Mouse (Mus musculus): ENCODE measurements around the gene Rnf19b. TPM values are rescaled to one million over a fixed set of nuclear protein-coding genes. Genes with fewer than 3 reads are reported as not detected.

Gene Rnf19b
- polyA plus RNA-seq, 1 experiment from 2014 or later = 35.3 TPM

GRCm38 (mm10) chr4:129019788-129020187, 38.3 kb upstream of the Rnf19b start:
- Histone ChIP-seq H3K9ac (replicated peaks; ENCODE audit: low read length) (no peak overlapping the region), H3K9me3 (ENCODE audit: control insufficient read depth, low read length) (no peaks in the 10 kb centered on the region), H3K4me2 (ENCODE audit: low read length) (no peak overlapping the region), H3K4me1 (ENCODE audit: control insufficient read depth, insufficient read depth, low read length) (0 out of 2 replicates have a peak, but pooled peaks cover 2% of the 10 kb centered on the region), H3K4me3 (replicated peaks; ENCODE audit: low read depth, low read length) (no peak overlapping the region), H3K27me3 (ENCODE audit: control insufficient read depth, insufficient read depth, low read length) (no peaks in the 10 kb centered on the region), H3K36me3 (ENCODE audit: control insufficient read depth, insufficient read depth, low read length) (no peaks in the 10 kb centered on the region), H3K27ac (replicated peaks; ENCODE audit: low read depth, low read length) (no peak overlapping the region)
- ATAC-seq (ENCODE audit: low FRiP score, low TSS enrichment) = no peak
- DNase-seq = no peak
- WGBS = 73% methylated on average over 9 of the region's 9 CpGs

- H3K9me3 ChIP-seq (ENCODE audit: control insufficient read depth, low read length) = no peaks in the 10 kb centered on the region
- H3K4me2 ChIP-seq (ENCODE audit: low read length) = no peak overlapping the region
- ATAC-seq (ENCODE audit: low FRiP score, low TSS enrichment) (no peak), DNase-seq (peak; percentile 68)
- no peaks in the 10 kb centered on the region for H3K27me3 ChIP-seq (ENCODE audit: control insufficient read depth, insufficient read depth, low read length)
- peak overlapping the region; percentile 28; the same call in 1 of the 2 replicates for H3K27ac ChIP-seq (replicated peaks; ENCODE audit: low read depth, low read length)
- no peak overlapping the region for H3K4me3 ChIP-seq (replicated peaks; ENCODE audit: low read depth, low read length)
- no peak overlapping the region for H3K9ac ChIP-seq (replicated peaks; ENCODE audit: low read length)
- 0 out of 2 replicates have a peak, but pooled peaks cover 2% of the 10 kb centered on the region for H3K4me1 ChIP-seq (ENCODE audit: control insufficient read depth, insufficient read depth, low read length)
- 58% methylated on average over 6 of the region's 6 CpGs for WGBS
- H3K36me3 ChIP-seq (ENCODE audit: control insufficient read depth, insufficient read depth, low read length) = no peaks in the 10 kb centered on the region
Measured at GRCm38 (mm10) chr4:129020454-129020853, 37.6 kb upstream of the Rnf19b start.

- Histone ChIP-seq H3K4me3 (replicated peaks; ENCODE audit: low read depth, low read length) (no peak overlapping the region), H3K4me1 (ENCODE audit: control insufficient read depth, insufficient read depth, low read length) (0 out of 2 replicates have a peak, but pooled peaks cover 2% of the 10 kb centered on the region), H3K9ac (replicated peaks; ENCODE audit: low read length) (no peak overlapping the region), H3K27ac (replicated peaks; ENCODE audit: low read depth, low read length) (no peak overlapping the region), H3K4me2 (ENCODE audit: low read length) (no peak overlapping the region), H3K27me3 (ENCODE audit: control insufficient read depth, insufficient read depth, low read length) (no peaks in the 10 kb centered on the region), H3K36me3 (ENCODE audit: control insufficient read depth, insufficient read depth, low read length) (no peaks in the 10 kb centered on the region), H3K9me3 (ENCODE audit: control insufficient read depth, low read length) (no peaks in the 10 kb centered on the region)
- no peak for DNase-seq
- 91% methylated on average over 3 of the region's 3 CpGs for WGBS
- ATAC-seq (ENCODE audit: low FRiP score, low TSS enrichment) = no peak
Measured at GRCm38 (mm10) chr4:129021426-129021825, 36.6 kb upstream of the Rnf19b start.

GRCm38 (mm10) chr4:129021886-129022285, 36.2 kb upstream of the Rnf19b start:
- WGBS = 80% methylated on average over 4 of the region's 4 CpGs

GRCm38 (mm10) chr4:129023884-129024283, 34.2 kb upstream of the Rnf19b start:
- Histone ChIP-seq H3K4me2 (ENCODE audit: low read length) (no peak overlapping the region), H3K36me3 (ENCODE audit: control insufficient read depth, insufficient read depth, low read length) (no peaks in the 10 kb centered on the region), H3K4me1 (ENCODE audit: control insufficient read depth, insufficient read depth, low read length) (0 out of 2 replicates have a peak, but pooled peaks cover 2% of the 10 kb centered on the region), H3K4me3 (replicated peaks; ENCODE audit: low read depth, low read length) (no peak overlapping the region), H3K27ac (replicated peaks; ENCODE audit: low read depth, low read length) (no peak overlapping the region), H3K27me3 (ENCODE audit: control insufficient read depth, insufficient read depth, low read length) (no peaks in the 10 kb centered on the region), H3K9ac (replicated peaks; ENCODE audit: low read length) (no peak overlapping the region), H3K9me3 (ENCODE audit: control insufficient read depth, low read length) (no peaks in the 10 kb centered on the region)
- no peak for ATAC-seq (ENCODE audit: low FRiP score, low TSS enrichment)
- DNase-seq = no peak
- 89% methylated on average over 6 of the region's 6 CpGs for WGBS

More at GRCm38 (mm10) chr4:129021886-129022285, 36.2 kb upstream of the Rnf19b start:
- no peak overlapping the region for H3K4me3 ChIP-seq (replicated peaks; ENCODE audit: low read depth, low read length)
- no peak overlapping the region for H3K9ac ChIP-seq (replicated peaks; ENCODE audit: low read length)
- 0 out of 2 replicates have a peak, but pooled peaks cover 2% of the 10 kb centered on the region for H3K4me1 ChIP-seq (ENCODE audit: control insufficient read depth, insufficient read depth, low read length)
- no peak for DNase-seq
- no peaks in the 10 kb centered on the region for H3K36me3 ChIP-seq (ENCODE audit: control insufficient read depth, insufficient read depth, low read length)
- ATAC-seq (ENCODE audit: low FRiP score, low TSS enrichment) = no peak
- no peaks in the 10 kb centered on the region for H3K9me3 ChIP-seq (ENCODE audit: control insufficient read depth, low read length)
- H3K27ac ChIP-seq (replicated peaks; ENCODE audit: low read depth, low read length) = no peak overlapping the region
- H3K4me2 ChIP-seq (ENCODE audit: low read length) = no peak overlapping the region
- H3K27me3 ChIP-seq (ENCODE audit: control insufficient read depth, insufficient read depth, low read length) = no peaks in the 10 kb centered on the region

- DNase-seq (peak; percentile 51), ATAC-seq (ENCODE audit: low FRiP score, low TSS enrichment) (no peak)
- WGBS = 70% methylated on average over 6 of the region's 6 CpGs
- Histone ChIP-seq H3K4me1 (ENCODE audit: control insufficient read depth, insufficient read depth, low read length) (0 out of 2 replicates have a peak, but pooled peaks cover 2% of the 10 kb centered on the region), H3K4me2 (ENCODE audit: low read length) (no peak overlapping the region), H3K4me3 (replicated peaks; ENCODE audit: low read depth, low read length) (no peak overlapping the region), H3K36me3 (ENCODE audit: control insufficient read depth, insufficient read depth, low read length) (no peaks in the 10 kb centered on the region), H3K9ac (replicated peaks; ENCODE audit: low read length) (no peak overlapping the region), H3K27ac (replicated peaks; ENCODE audit: low read depth, low read length) (no peak overlapping the region), H3K9me3 (ENCODE audit: control insufficient read depth, low read length) (no peaks in the 10 kb centered on the region), H3K27me3 (ENCODE audit: control insufficient read depth, insufficient read depth, low read length) (no peaks in the 10 kb centered on the region)
Measured at GRCm38 (mm10) chr4:129024775-129025174, 33.3 kb upstream of the Rnf19b start.

GRCm38 (mm10) chr4:129025707-129026106, 32.4 kb upstream of the Rnf19b start:
- Histone ChIP-seq H3K27me3 (ENCODE audit: control insufficient read depth, insufficient read depth, low read length) (no peaks in the 10 kb centered on the region), H3K9me3 (ENCODE audit: control insufficient read depth, low read length) (no peaks in the 10 kb centered on the region), H3K4me2 (ENCODE audit: low read length) (no peak overlapping the region), H3K4me3 (replicated peaks; ENCODE audit: low read depth, low read length) (no peak overlapping the region), H3K4me1 (ENCODE audit: control insufficient read depth, insufficient read depth, low read length) (no peaks in the 10 kb centered on the region), H3K9ac (replicated peaks; ENCODE audit: low read length) (no peak overlapping the region), H3K27ac (replicated peaks; ENCODE audit: low read depth, low read length) (no peak overlapping the region), H3K36me3 (ENCODE audit: control insufficient read depth, insufficient read depth, low read length) (no peaks in the 10 kb centered on the region)
- no peak for ATAC-seq (ENCODE audit: low FRiP score, low TSS enrichment)
- no peak for DNase-seq
- WGBS = 95% methylated on average over 3 of the region's 3 CpGs

- 82% methylated on average over 4 of the region's 4 CpGs for WGBS
- Histone ChIP-seq H3K4me1 (ENCODE audit: control insufficient read depth, insufficient read depth, low read length) (no peaks in the 10 kb centered on the region), H3K4me3 (replicated peaks; ENCODE audit: low read depth, low read length) (no peak overlapping the region), H3K4me2 (ENCODE audit: low read length) (no peak overlapping the region), H3K9ac (replicated peaks; ENCODE audit: low read length) (no peak overlapping the region), H3K9me3 (ENCODE audit: control insufficient read depth, low read length) (no peaks in the 10 kb centered on the region), H3K27me3 (ENCODE audit: control insufficient read depth, insufficient read depth, low read length) (no peaks in the 10 kb centered on the region), H3K27ac (replicated peaks; ENCODE audit: low read depth, low read length) (no peak overlapping the region), H3K36me3 (ENCODE audit: control insufficient read depth, insufficient read depth, low read length) (no peaks in the 10 kb centered on the region)
- ATAC-seq (ENCODE audit: low FRiP score, low TSS enrichment) (no peak), DNase-seq (no peak)
Measured at GRCm38 (mm10) chr4:129030746-129031145, 27.3 kb upstream of the Rnf19b start.

GRCm38 (mm10) chr4:129031408-129031965, 26.6 kb upstream of the Rnf19b start:
- H3K36me3 ChIP-seq (ENCODE audit: control insufficient read depth, insufficient read depth, low read length) = no peaks in the 10 kb centered on the region
- WGBS = 88% methylated on average over 8 of the region's 8 CpGs
- no peaks in the 10 kb centered on the region for H3K9me3 ChIP-seq (ENCODE audit: control insufficient read depth, low read length)
- no peak overlapping the region for H3K27ac ChIP-seq (replicated peaks; ENCODE audit: low read depth, low read length)
- no peak for ATAC-seq (ENCODE audit: low FRiP score, low TSS enrichment)
- no peak overlapping the region for H3K4me2 ChIP-seq (ENCODE audit: low read length)
- H3K4me1 ChIP-seq (ENCODE audit: control insufficient read depth, insufficient read depth, low read length) = no peaks in the 10 kb centered on the region
- no peak overlapping the region for H3K4me3 ChIP-seq (replicated peaks; ENCODE audit: low read depth, low read length)
- DNase-seq = no peak
- H3K27me3 ChIP-seq (ENCODE audit: control insufficient read depth, insufficient read depth, low read length) = no peaks in the 10 kb centered on the region
- no peak overlapping the region for H3K9ac ChIP-seq (replicated peaks; ENCODE audit: low read length)

Measured in midbrain, embryonic 14.5 days (tissue).